Mouse (Mus musculus) heart, embryonic 10.5 days (tissue): ENCODE measurements around the gene Ints6l. TPM values are rescaled to one million over a fixed set of nuclear protein-coding genes. Genes with fewer than 3 reads are reported as not detected.

ENCODE experiments used
- DNase-seq: peaks from one replicate; pipeline ENCODE4 v3.0.0-alpha.2; 2017; ENCODE audit warnings: low spot score
- H3K27ac ChIP-seq: fragments of 300-500 bp; sonication (generic); 2 replicates; pipeline ENCODE4 v1.5.1; 2016; ENCODE audit warnings: mild to moderate bottlenecking
- H3K27me3 ChIP-seq: fragments of 300-500 bp; sonication (generic); 2 replicates; pipeline ENCODE4 v1.6.1; 2016; ENCODE audit warnings: mild to moderate bottlenecking; ENCODE audit not compliant: poor library complexity, insufficient read depth, severe bottlenecking
- H3K36me3 ChIP-seq: fragments of 300-500 bp; sonication (generic); 2 replicates; pipeline ENCODE4 v1.6.1; 2016; ENCODE audit warnings: mild to moderate bottlenecking, moderate library complexity
- H3K4me1 ChIP-seq: fragments of 300-500 bp; sonication (generic); 2 replicates; pipeline ENCODE4 v1.6.1; 2016; ENCODE audit warnings: mild to moderate bottlenecking
- H3K4me3 ChIP-seq: fragments of 300-500 bp; sonication (generic); 2 replicates; pipeline ENCODE4 v1.5.1; 2016; ENCODE audit warnings: mild to moderate bottlenecking, moderate library complexity
- H3K9me3 ChIP-seq: fragments of 300-500 bp; sonication (generic); 2 replicates; pipeline ENCODE4 v1.6.1; 2016; ENCODE audit warnings: mild to moderate bottlenecking, moderate library complexity
- WGBS: fragments of 180-500 bp; shearing (Covaris S2); methylation state at CpG from one replicate; pipeline ENCODE4 v1.1.7; 2016; 5-methylcytosine and 5-hydroxymethylcytosine counted together
- polyA plus RNA-seq: library from polyadenylated mRNA; unstranded; fragments of >200 nt; fragmentation: Nextera tagmentation; extraction: Ambion mirVana; gene quantifications from 2 replicates; pipeline ENCODE4 v1.2.1, GENCODE M21; 2016

Gene Ints6l
- polyA plus RNA-seq, 1 experiment from 2014 or later: 23.0 TPM

DNA sequence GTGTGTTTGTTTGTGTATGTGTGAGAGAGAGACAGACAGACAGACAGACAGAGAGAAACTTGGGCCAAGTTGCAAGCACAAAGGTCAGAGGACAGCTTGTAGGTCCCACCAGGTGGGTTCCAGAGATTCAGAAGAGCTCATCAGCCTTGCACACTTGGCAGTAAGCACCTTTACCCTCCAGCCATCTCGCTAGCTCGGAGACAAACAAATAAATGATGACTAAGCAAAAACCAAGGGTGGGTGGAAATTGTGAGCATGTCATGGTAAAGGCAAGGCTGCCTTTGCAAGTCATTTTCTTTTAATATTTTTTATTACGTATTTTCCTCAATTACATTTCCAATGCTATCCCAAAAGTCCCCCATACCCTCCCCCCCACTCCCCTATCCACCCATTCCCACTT, 98.9 kb downstream of the Ints6l start:
- 77% methylated on average over 3 of the region's 3 CpGs for WGBS
- Histone ChIP-seq H3K27ac (no peak overlapping the region), H3K4me3 (no peak overlapping the region), H3K4me1 (no peaks in the 10 kb centered on the region), H3K27me3 (no peaks in the 10 kb centered on the region), H3K9me3 (no peaks in the 10 kb centered on the region), H3K36me3 (no peaks in the 10 kb centered on the region)
- no peak for DNase-seq

Other genes with a start within 250 kb of the Ints6l start
- not detected in 2 replicates for gene Gm773, start 242.0 kb upstream of the Ints6l start, polyA plus RNA-seq
- gene Zfp449, start 108.5 kb upstream of the Ints6l start, polyA plus RNA-seq: 7.4 and 9.7 TPM in 2 replicates
- gene Smim10l2a, start 80.3 kb upstream of the Ints6l start, polyA plus RNA-seq: 4.5 and 6.9 TPM in 2 replicates
- gene Gm2174, start 6.9 kb upstream of the Ints6l start, polyA plus RNA-seq: 1.5 and 1.7 TPM in 2 replicates
- gene Gm10477, start 69.9 kb downstream of the Ints6l start, polyA plus RNA-seq: not detected in 2 replicates
- gene Gm648, start 94.7 kb downstream of the Ints6l start, polyA plus RNA-seq: 0.16 TPM in 1 of 2 replicates, not detected in the other
- gene Mmgt1, start 143.2 kb downstream of the Ints6l start, polyA plus RNA-seq: 24.8 and 29.2 TPM in 2 replicates
- gene Slc9a6, start 154.9 kb downstream of the Ints6l start, polyA plus RNA-seq: 6.3 and 8.0 TPM in 2 replicates